Mouse (Mus musculus): ENCODE data around the gene March8. TPM values are rescaled to one million over a fixed set of nuclear protein-coding genes. Genes with fewer than 3 reads are reported as not detected.
A peak's percentile ranks its signal among the peaks of the same experiment; 100 is the strongest.
"Not testable (repeated sequence)": the region's sequence is repeated elsewhere in the genome, so short reads cannot be mapped to it uniquely, and the experiment has no call there.

March8 gene
- 10 to 100 TPM; 51.9 to 59.2 (median 55.7) TPM for total RNA-seq (2022)

- peak; percentile 79 to 85 for DNase-seq (ENCODE audit: low spot score in 2 of 2)
Measured at GRCm38 (mm10) chr6:116337835-116338501, at the start of gene March8. March8 (plus strand) TSS chr6:116338024.

- DNase-seq (ENCODE audit: low spot score in 2 of 2): no peak
Measured at GRCm38 (mm10) chr6:116311411-116311810, 26.4 kb upstream of the March8 start.

- no peak for DNase-seq (ENCODE audit: low spot score in 2 of 2)
Measured at GRCm38 (mm10) chr6:116319259-116319658, 18.6 kb upstream of the March8 start.

GRCm38 (mm10) chr6:116326641-116327040 lies 11.2 kb upstream of the March8 start:
- DNase-seq (ENCODE audit: low spot score in 2 of 2): no peak

- DNase-seq (ENCODE audit: low spot score in 2 of 2): no peak
Measured at GRCm38 (mm10) chr6:116331396-116331795, 6.4 kb upstream of the March8 start.

- no peak for DNase-seq (ENCODE audit: low spot score in 2 of 2)
Measured at GRCm38 (mm10) chr6:116337466-116337834, 374 bp upstream of the March8 start.

GRCm38 (mm10) chr6:116338520-116338919 lies 696 bp downstream of the March8 start:
- DNase-seq (ENCODE audit: low spot score in 2 of 2): no peak

- no peak for DNase-seq (ENCODE audit: low spot score in 2 of 2)
Measured at GRCm38 (mm10) chr6:116339088-116339487, 1.3 kb downstream of the March8 start.

- DNase-seq (ENCODE audit: low spot score in 2 of 2): no peak
Measured at GRCm38 (mm10) chr6:116340521-116340920, 2.7 kb downstream of the March8 start.

GRCm38 (mm10) chr6:116347953-116348352 lies 10.1 kb downstream of the March8 start:
- DNase-seq (ENCODE audit: low spot score in 2 of 2): no peak

- DNase-seq (ENCODE audit: low spot score in 2 of 2): no peak
Measured at GRCm38 (mm10) chr6:116349997-116350396, 12.2 kb downstream of the March8 start.

GRCm38 (mm10) chr6:116350643-116351042 lies 12.8 kb downstream of the March8 start:
- no peak for DNase-seq (ENCODE audit: low spot score in 2 of 2)

GRCm38 (mm10) chr6:116351534-116351933 lies 13.7 kb downstream of the March8 start:
- no peak for DNase-seq (ENCODE audit: low spot score in 2 of 2)

- no peak for DNase-seq (ENCODE audit: low spot score in 2 of 2)
Measured at GRCm38 (mm10) chr6:116353428-116353827, 15.6 kb downstream of the March8 start.

GRCm38 (mm10) chr6:116356311-116356947 lies 18.6 kb downstream of the March8 start:
- DNase-seq (ENCODE audit: low spot score in 2 of 2): not testable (repeated sequence)

- no peak for DNase-seq (ENCODE audit: low spot score in 2 of 2)
Measured at GRCm38 (mm10) chr6:116356948-116357325, 19.1 kb downstream of the March8 start.

- DNase-seq (ENCODE audit: low spot score in 2 of 2): no peak
Measured at GRCm38 (mm10) chr6:116358056-116358455, 20.2 kb downstream of the March8 start.

- DNase-seq (ENCODE audit: low spot score in 2 of 2): no peak
Measured at GRCm38 (mm10) chr6:116359256-116359655, 21.4 kb downstream of the March8 start.

- no peak for DNase-seq (ENCODE audit: low spot score in 2 of 2)
Measured at GRCm38 (mm10) chr6:116361463-116361862, 23.6 kb downstream of the March8 start.

GRCm38 (mm10) chr6:116361993-116362392 lies 24.2 kb downstream of the March8 start:
- DNase-seq (ENCODE audit: low spot score in 2 of 2): no peak

- DNase-seq (ENCODE audit: low spot score in 2 of 2): no peak
Measured at GRCm38 (mm10) chr6:116367971-116368370, 30.1 kb downstream of the March8 start.

- no peak for DNase-seq (ENCODE audit: low spot score in 2 of 2)
Measured at GRCm38 (mm10) chr6:116369811-116370210, 32.0 kb downstream of the March8 start.

Measured in layer of hippocampus, adult 8-10 months (tissue).